Mouse (Mus musculus) midbrain, embryonic 14.5 days (tissue): ENCODE measurements around the gene Nlrp10. TPM values are rescaled to one million over a fixed set of nuclear protein-coding genes. Genes with fewer than 3 reads are reported as not detected.

Experiments
- ATAC-seq: fragments of 200-750 bp; cut with Nextera tagmentation; 2 replicates; pipeline ENCODE4 v1.8.0; 2017; ENCODE audit warnings: moderate number of reproducible peaks, moderate library complexity; ENCODE audit not compliant: low FRiP score, low TSS enrichment
- DNase-seq: peaks from one replicate; pipeline ENCODE4 v3.0.0-alpha.2; 2015
- H3K27ac ChIP-seq: fragments of 300-500 bp; sonication (generic); replicated peaks from 2 replicates; pipeline ENCODE4 v1.5.1; 2014; ENCODE audit warnings: mild to moderate bottlenecking, low read depth, low read length, moderate library complexity
- H3K27me3 ChIP-seq: fragments of 300-500 bp; sonication (generic); 2 replicates; pipeline ENCODE4 v1.6.1; 2014; ENCODE audit warnings: low read length, control low read depth, mixed read lengths; ENCODE audit not compliant: control insufficient read depth, insufficient read depth
- H3K36me3 ChIP-seq: fragments of 300-500 bp; sonication (generic); 2 replicates; pipeline ENCODE4 v1.6.1; 2014; ENCODE audit warnings: low read length, control low read depth; ENCODE audit not compliant: control insufficient read depth, insufficient read depth
- H3K4me1 ChIP-seq: fragments of 300-500 bp; sonication (generic); 2 replicates; pipeline ENCODE4 v1.6.1; 2014; ENCODE audit warnings: mild to moderate bottlenecking, antibody characterized with exemption, low read length, control low read depth; ENCODE audit not compliant: control insufficient read depth, insufficient read depth
- H3K4me2 ChIP-seq: fragments of 300-500 bp; sonication (generic); 2 replicates; pipeline ENCODE4 v1.6.1; 2014; ENCODE audit warnings: mild to moderate bottlenecking, low read length, moderate library complexity
- H3K4me3 ChIP-seq: fragments of 300-500 bp; sonication (generic); replicated peaks from 2 replicates; pipeline ENCODE4 v1.5.1; 2014; ENCODE audit warnings: low read depth, low read length
- H3K9ac ChIP-seq: fragments of 300-500 bp; sonication (generic); replicated peaks from 2 replicates; pipeline ENCODE4 v1.6.1; 2014; ENCODE audit warnings: mild to moderate bottlenecking, low read length, moderate library complexity
- H3K9me3 ChIP-seq: fragments of 300-500 bp; sonication (generic); 2 replicates; pipeline ENCODE4 v1.6.1; 2016; ENCODE audit warnings: low read length, control low read depth, mixed read lengths; ENCODE audit not compliant: control insufficient read depth
- WGBS: fragments of 180-500 bp; shearing (Covaris S2); extraction: QIAGEN DNeasy Blood & Tissue Kit; methylation state at CpG from one replicate; pipeline ENCODE4 v1.1.7; 2014; 5-methylcytosine and 5-hydroxymethylcytosine counted together
- polyA plus RNA-seq: library from polyadenylated mRNA; unstranded; fragments of >200 nt; fragmentation: Nextera tagmentation; extraction: Ambion mirVana; gene quantifications from 2 replicates; pipeline ENCODE4 v1.2.1, GENCODE M21; 2014

The Nlrp10 gene
- 0.04 TPM in 1 of 2 replicates, not detected in the other for polyA plus RNA-seq

GRCm38 (mm10) chr7:108929726-108930393 is at the start of gene Nlrp10:
TSS of gene Nlrp10 (minus strand) at chr7:108930178.
- Histone ChIP-seq H3K9me3 (no peaks in the 10 kb centered on the region), H3K4me1 (peaks cover under 1% of the 10 kb centered on the region; the same call in 1 of the 2 replicates), H3K4me3 (no peak within 1 kb of the TSS), H3K9ac (no peak within 1 kb of the TSS), H3K27ac (no peak within 1 kb of the TSS), H3K27me3 (no peaks in the 10 kb centered on the region), H3K4me2 (no peak within 1 kb of the TSS), H3K36me3 (no peaks in the 10 kb centered on the region)
- DNase-seq = no peak
- no peak for ATAC-seq
- WGBS = 80% methylated on average over 6 of the region's 6 CpGs

DNA sequence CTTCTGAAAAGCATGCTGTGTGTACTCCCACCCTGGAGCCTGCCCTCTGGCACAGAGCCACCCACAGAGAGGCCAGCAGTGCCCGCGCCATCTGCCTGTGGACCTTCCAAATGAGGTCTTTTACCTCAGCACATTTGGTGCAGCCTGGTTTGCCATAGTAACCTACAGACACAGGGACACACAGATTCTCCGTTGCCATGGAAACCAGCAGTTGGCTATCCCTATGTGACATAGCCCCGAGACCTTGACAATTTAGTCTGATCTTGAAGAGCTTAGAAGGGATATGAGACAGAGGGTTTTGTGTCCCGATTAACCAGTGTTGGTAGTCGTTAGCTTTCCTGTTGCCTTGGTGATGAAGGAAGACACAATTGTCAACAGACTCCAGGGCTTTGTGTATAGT is 42.3 kb upstream of the Nlrp10 start:
- DNase-seq = peak; percentile 88
- Histone ChIP-seq H3K27me3 (peaks cover 4% of the 10 kb centered on the region; the same call in 1 of the 2 replicates), H3K9me3 (no peaks in the 10 kb centered on the region), H3K4me3 (no peak overlapping the region), H3K4me1 (peaks cover 14% of the 10 kb centered on the region), H3K27ac (peak overlapping the region; percentile 75), H3K36me3 (no peaks in the 10 kb centered on the region), H3K9ac (no peak overlapping the region), H3K4me2 (peak overlapping the region; percentile 1; the same call in 1 of the 2 replicates)
- ATAC-seq = peak; percentile 86
- 14% methylated on average over 6 of the region's 6 CpGs for WGBS

DNA sequence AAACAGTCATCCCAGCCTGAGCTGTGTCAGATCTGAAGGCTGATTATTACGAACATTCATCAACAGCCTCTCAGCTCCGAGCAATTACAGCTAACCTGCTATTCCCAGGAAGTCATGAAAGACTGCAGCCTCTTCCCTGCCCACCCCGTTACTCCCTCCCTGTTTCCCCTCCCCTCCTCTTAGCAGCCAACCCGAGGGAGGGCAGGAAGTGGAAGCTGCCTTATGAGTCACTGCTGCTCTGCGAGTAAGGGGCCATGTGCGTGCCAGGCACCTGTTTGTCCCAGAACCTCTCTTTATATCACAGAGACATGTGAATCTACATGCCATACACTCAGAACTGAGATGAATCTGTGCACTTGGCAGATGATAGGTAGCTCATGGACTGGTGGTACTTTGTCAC is 38.2 kb upstream of the Nlrp10 start:
- H3K4me2 ChIP-seq = no peak overlapping the region
- ATAC-seq (no peak), DNase-seq (no peak)
- H3K9me3 ChIP-seq = no peaks in the 10 kb centered on the region
- no peak overlapping the region for H3K9ac ChIP-seq
- 65% methylated on average over 6 of the region's 6 CpGs for WGBS
- no peak overlapping the region for H3K27ac ChIP-seq
- no peak overlapping the region for H3K4me3 ChIP-seq
- peaks cover 14% of the 10 kb centered on the region for H3K4me1 ChIP-seq
- H3K36me3 ChIP-seq = no peaks in the 10 kb centered on the region
- no peaks in the 10 kb centered on the region for H3K27me3 ChIP-seq

DNA sequence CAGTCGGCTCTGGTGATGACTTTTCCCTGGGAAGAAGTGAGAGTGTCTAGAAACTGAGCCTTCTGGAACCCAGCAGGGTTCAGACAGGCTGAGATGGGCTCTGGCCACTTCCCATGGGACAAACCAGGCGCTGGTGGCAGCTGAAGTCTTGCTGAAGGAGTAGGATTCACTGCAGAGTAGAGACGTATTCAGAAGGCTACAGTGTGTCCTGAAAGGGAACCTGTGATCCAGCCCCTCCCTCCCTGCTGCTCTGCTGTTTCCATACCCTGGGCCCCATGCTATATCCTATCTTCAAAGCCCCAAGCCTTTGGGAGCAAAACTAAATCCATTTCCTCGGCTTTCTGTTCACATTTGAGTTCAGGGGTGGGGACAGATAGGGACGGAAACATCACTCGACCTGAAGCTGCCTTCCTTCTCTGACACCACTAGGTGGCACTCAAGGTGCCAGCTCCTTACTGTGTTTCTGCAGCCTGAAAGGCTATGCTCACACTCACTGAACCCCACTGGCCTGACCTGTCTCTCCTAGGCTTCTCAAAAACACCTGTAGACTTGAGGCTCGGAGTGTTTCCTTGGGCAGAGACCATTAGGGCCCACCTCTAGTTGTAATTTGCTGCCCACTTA is 36.9 kb upstream of the Nlrp10 start:
- Histone ChIP-seq H3K4me3 (no peak overlapping the region), H3K9ac (no peak overlapping the region; the same call in 1 of the 2 replicates), H3K4me1 (peaks cover 3% of the 10 kb centered on the region), H3K9me3 (no peaks in the 10 kb centered on the region), H3K27me3 (no peaks in the 10 kb centered on the region), H3K4me2 (no peak overlapping the region), H3K27ac (no peak overlapping the region), H3K36me3 (no peaks in the 10 kb centered on the region)
- ATAC-seq (peak; percentile 69; the same call in 1 of the 2 replicates), DNase-seq (peak; percentile 89)
- WGBS = 28% methylated on average over 7 of the region's 7 CpGs

DNA sequence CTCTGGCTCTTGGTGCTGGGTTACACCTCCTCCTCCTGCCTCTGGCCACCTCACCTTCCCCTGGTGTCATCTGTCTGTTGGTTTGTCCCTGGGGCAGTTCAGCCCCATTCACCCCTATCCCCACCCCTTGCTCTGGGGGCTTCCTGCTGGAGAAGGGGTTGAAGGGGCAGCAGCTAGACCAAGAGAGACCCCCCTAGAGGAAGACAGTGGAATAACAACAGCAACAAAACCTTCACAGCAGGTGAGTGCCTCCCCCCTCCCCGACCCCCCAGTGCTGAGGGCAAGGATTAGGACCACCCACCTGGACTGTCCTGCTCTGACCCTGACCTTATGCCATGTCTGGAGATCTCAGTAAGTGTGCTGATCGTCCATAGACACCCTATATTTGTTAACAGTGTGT is 36.0 kb upstream of the Nlrp10 start:
- Histone ChIP-seq H3K27me3 (no peaks in the 10 kb centered on the region), H3K9ac (no peak overlapping the region), H3K9me3 (no peaks in the 10 kb centered on the region), H3K4me3 (no peak overlapping the region), H3K36me3 (no peaks in the 10 kb centered on the region), H3K27ac (no peak overlapping the region), H3K4me1 (no peaks in the 10 kb centered on the region), H3K4me2 (no peak overlapping the region)
- ATAC-seq (no peak), DNase-seq (no peak)
- 31% methylated on average over 2 of the region's 2 CpGs for WGBS

- WGBS = 79% methylated on average over 2 of the region's 2 CpGs
These were observed 27.8 kb upstream of the Nlrp10 start for GRCm38 (mm10) chr7:108957734-108958133.

GRCm38 (mm10) chr7:108954185-108954584 is 24.2 kb upstream of the Nlrp10 start:
- WGBS = 72% methylated on average over 4 of the region's 4 CpGs
- no peaks in the 10 kb centered on the region for H3K9me3 ChIP-seq
- DNase-seq = peak; percentile 52

More at GRCm38 (mm10) chr7:108957734-108958133, 27.8 kb upstream of the Nlrp10 start:
- Histone ChIP-seq H3K4me2 (no peak overlapping the region), H3K36me3 (no peaks in the 10 kb centered on the region), H3K4me1 (no peaks in the 10 kb centered on the region), H3K9me3 (no peaks in the 10 kb centered on the region), H3K27me3 (no peaks in the 10 kb centered on the region; the same call in none of the 2 replicates), H3K9ac (no peak overlapping the region), H3K4me3 (no peak overlapping the region), H3K27ac (no peak overlapping the region)
- ATAC-seq (no peak), DNase-seq (no peak)

GRCm38 (mm10) chr7:108952801-108953200 is 22.8 kb upstream of the Nlrp10 start:
- 89% methylated on average over 6 of the region's 6 CpGs for WGBS

More at GRCm38 (mm10) chr7:108954185-108954584, 24.2 kb upstream of the Nlrp10 start:
- Histone ChIP-seq H3K9ac (no peak overlapping the region), H3K4me1 (no peaks in the 10 kb centered on the region), H3K36me3 (no peaks in the 10 kb centered on the region), H3K27ac (no peak overlapping the region), H3K4me3 (no peak overlapping the region), H3K4me2 (no peak overlapping the region), H3K27me3 (peaks cover 13% of the 10 kb centered on the region)
- no peak for ATAC-seq

More at GRCm38 (mm10) chr7:108952801-108953200, 22.8 kb upstream of the Nlrp10 start:
- DNase-seq (no peak), ATAC-seq (no peak)
- Histone ChIP-seq H3K27me3 (peaks cover 13% of the 10 kb centered on the region), H3K27ac (no peak overlapping the region), H3K9me3 (no peaks in the 10 kb centered on the region), H3K36me3 (no peaks in the 10 kb centered on the region), H3K4me3 (no peak overlapping the region), H3K4me2 (no peak overlapping the region), H3K4me1 (no peaks in the 10 kb centered on the region), H3K9ac (no peak overlapping the region)
